Mouse (Mus musculus): ENCODE results near the gene Cse1l. TPM values are rescaled to one million over a fixed set of nuclear protein-coding genes. Genes with fewer than 3 reads are reported as not detected.

Gene Cse1l
- total RNA-seq, 4 experiments from 2014 or later, result 56.8 to 74.9 (median 72.1) TPM

DNA sequence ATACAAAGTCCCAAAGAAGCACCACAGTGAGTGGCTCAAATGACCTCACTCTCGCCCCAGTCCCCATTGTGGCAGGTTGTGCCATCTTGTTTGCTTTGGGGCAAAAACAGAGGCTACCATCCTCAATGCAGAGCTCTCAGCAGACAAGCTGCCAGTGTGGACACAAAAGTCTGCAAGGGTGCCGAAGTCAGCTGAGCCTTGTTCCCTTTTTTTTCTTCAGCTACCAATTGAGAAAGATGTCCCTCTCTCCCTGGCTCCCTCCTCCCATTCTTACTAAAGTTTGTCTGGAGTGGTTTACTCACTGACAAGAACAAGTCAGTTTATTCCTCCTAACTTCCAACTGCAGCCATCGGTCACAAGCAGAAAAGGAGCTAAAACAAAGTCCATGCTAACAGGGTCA lies 70.5 kb downstream of the Cse1l start:
- no peak for DNase-seq

DNA sequence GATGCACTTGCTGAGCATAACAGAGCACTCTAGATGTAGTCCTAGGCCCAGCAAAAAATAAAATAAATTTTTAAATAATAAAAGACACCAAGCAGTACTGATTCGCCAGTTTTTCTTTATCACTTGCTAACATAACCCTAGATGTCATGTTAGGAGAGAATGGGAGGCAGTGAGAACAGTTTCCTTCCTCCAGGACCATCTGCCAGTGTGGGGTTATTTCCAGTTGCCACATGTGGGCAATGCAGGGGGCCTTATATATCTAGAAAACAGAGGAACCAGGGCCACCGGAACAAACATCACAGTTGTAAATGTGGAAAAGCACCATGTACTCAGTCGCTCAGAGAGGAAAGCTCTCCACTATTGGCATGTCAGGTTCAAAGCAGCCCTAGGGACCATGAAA lies 71.7 kb downstream of the Cse1l start:
- DNase-seq, result no peak

DNA sequence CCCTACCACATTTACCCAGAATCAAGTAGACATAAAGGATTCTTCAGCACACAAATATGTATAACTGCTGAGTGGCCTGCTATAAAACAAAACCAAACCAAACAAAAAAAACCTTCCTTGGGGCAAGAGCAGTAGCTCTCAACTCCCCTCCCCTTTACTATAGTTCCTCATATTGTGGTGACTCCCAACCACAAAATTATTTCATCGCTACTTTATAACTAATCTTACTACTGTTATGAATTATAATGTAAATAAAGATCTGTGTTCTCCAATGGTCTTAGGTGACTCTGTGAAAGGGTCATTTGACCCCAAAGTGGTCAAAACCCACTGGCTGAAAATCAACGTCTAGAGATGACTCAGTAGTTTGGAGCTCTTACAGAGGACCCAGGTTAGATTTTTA lies 74.3 kb downstream of the Cse1l start:
- DNase-seq, result no peak

DNA sequence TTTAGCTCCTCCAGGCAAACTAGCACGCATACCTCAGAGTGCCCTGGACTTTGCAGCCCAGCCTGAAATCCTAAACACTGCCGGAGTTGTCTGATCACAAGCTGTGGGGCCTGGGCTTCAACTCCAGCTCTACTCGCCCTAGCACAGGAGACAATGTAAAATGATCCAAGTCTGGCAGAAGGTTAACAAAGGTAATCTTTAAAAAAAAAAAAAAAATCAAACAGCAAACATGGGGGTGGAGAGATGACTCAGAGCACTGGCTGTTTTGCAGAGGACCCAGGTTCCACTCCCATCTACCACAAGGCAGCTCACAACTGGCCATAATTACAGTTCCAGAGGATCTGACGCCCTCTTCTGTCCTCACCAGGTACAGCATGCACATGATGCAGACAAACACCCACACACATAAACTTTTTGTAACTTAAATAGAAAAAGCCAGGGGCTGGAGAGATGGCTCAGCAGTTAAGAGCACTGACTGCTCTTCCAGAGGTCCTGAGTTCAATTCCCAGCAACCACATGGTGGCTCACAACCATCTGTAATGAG lies 77.6 kb downstream of the Cse1l start:
- DNase-seq, result no peak

DNA sequence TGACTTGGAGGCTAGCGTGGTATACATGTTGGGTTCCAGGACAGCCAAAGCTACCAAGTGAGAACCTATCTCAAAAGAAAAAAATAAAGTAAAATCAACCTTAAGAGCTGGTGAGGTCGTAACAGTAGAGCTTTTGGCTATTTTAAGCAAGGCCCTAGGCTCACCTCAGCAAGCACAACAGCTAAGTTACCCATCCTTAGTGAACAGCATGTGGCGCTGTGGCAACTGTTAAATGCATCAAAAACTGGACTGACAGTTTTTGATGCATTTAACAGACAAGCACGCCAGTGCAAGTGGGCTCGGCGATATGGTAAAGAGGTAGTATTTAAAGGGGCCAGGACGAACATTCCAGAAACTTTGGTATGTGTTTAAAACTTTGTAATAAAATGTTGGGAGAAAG lies 85.0 kb downstream of the Cse1l start:
- no peak for DNase-seq

DNA sequence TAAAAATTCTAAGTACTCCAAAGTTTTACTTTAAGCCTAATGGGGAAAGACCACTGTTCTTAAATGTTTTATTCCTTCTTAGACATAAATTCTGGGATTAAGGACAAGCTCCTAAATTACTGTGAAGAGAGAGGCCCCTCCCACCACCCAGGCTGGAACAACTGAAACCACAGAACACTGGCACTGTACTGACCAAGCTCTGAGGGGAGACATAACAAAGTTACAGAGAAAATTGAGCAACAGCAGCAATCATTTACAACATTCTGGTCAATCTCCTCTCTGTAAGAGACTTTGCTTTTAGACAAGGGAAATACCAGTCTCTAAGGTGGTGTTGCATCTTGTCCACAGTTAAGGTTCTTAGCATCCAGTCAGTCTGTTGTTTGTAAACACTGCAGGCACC lies 86.1 kb downstream of the Cse1l start:
- peak; percentile 25 for DNase-seq

DNA sequence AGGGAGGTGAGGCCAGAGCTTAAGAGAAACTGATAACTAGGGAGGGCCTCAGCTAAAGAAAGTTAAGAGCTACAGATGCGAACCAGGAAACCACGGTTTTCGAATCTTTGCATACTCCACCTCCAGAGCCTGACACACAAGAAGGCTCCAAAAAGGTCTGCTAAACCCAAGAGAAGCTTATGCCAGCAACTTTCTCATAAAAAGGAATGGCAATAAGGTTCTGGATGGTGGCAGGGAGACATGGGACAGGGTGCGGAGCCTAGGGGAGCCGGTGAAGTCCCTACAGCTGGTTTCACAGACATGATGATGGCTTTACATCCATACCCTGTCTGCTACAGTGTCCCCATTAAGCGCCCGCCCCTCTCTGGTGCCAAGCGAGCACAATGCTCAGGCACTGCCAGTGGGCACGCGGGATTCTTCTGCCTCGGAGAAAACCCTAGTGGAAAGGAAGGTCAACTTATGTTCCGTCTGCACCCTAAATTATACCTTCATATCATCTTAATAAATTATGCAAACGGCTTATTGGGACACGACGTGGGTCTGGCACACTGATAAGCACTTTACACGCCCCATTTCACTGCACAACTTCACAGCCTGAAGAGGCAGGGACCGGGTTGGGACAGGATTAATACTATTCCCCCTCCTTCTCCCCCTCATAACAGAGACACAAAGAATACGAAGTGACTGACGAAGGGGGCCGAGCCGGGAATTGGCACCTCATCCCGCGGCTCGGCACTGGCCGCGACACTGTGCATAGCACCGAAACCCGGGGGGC lies 89.4 kb downstream of the Cse1l start:
- DNase-seq, result peak; percentile 25

Other genes starting within 250 kb of the Cse1l start
- 10 to 100 TPM; 10.4 to 24.3 (median 17.8) TPM for gene Prex1, start 192.2 kb upstream of the Cse1l start, total RNA-seq (2022)
- 1 to 10 TPM; 3.9 to 8.1 (median 4.9) TPM for gene Trp53rkb, start 113.5 kb upstream of the Cse1l start, total RNA-seq (2022)
- 10 to 100 TPM; 59.7 to 83.9 (median 74.0) TPM for gene Arfgef2, start 100.5 kb upstream of the Cse1l start, total RNA-seq (2022)
- gene Stau1, start 90.3 kb downstream of the Cse1l start, total RNA-seq (2022), result 10 to 100 TPM; 66.1 to 83.6 (median 74.3) TPM
- gene Ddx27, start 109.2 kb downstream of the Cse1l start, total RNA-seq (2022), result 10 to 100 TPM; 29.3 to 40.7 (median 34.2) TPM
- 10 to 100 TPM; 49.6 to 76.3 (median 64.9) TPM for gene Znfx1, start 157.0 kb downstream of the Cse1l start, total RNA-seq (2022)